In the genomic region with DNA sequence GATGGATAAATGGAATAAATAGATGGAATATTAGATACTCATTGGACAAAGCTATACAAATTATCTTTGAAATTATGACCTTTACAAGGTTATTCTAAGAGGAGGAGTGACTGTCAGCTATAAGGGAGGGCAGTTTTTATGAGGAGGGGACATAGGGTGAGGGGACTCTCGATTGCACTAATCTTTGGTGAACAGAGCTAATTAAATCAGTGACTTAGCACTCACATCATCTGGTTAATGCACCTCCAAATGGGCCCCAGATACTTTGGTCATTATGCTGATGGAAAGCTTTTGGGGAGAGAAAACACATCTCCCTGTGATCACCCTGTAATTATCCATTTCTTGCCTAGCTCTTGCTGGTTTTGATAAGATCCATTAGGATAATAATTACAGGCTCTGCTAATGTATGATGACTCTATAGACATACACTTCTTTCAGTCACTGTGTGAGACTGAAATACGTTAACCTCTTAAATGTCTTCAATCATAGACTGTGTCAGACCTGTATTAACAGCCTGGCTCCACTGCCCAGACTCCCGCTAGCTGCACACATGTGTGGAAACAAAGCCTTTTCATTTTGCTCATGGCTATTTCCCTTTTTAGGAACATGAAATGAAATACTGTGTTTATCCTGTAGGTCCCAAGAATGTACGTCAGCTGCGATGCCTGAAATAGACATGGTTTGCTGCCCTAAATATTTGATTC, we compare ENCODE assay signal across 14 mouse cellular contexts.
DNase-seq lines count a peak whose midpoint lies in the region; ATAC-seq and TF ChIP-seq lines count a peak whose summit lies in the region.
"Had no signal": no experiment of that assay in that cellular context is flagged by ENCODE, and none has a peak within 500 bp of the region (broad histone marks: within the 10 kb centered on the region; RNA-seq: fewer than 3 reads in every experiment).

No protein-coding gene starts in this region.

- no peak overlapping the region for H3K4me2 ChIP-seq in midbrain, embryonic 13.5 days (replicated peaks)
- peak overlapping the region; percentile 31; the same call in 1 of the 2 replicates for H3K4me2 ChIP-seq in liver, embryonic 14.5 days (ENCODE audit: low read depth)
- no peak overlapping the region for H3K4me2 ChIP-seq in stomach, embryonic 16.5 days (ENCODE audit: low read depth, low read length)
- H3K4me2 ChIP-seq: limb, embryonic 12.5 days had no signal

- no peak for TF ChIP-seq EP300 in liver, embryonic 14.5 days (IDR thresholded peaks at IDR 0.05; ENCODE audit: low read depth)

- H3K4me3 ChIP-seq in midbrain, embryonic 13.5 days (replicated peaks) = no peak overlapping the region
- no peak overlapping the region for H3K4me3 ChIP-seq in midbrain, embryonic 10.5 days
- H3K4me3 ChIP-seq in liver, embryonic 14.5 days (ENCODE audit: insufficient read depth in 1 of 2, low read depth in 2 of 2, low read length in 2 of 2) = no peak overlapping the region
- H3K4me3 ChIP-seq in stomach, embryonic 16.5 days (replicated peaks; ENCODE audit: low read length) = no peak overlapping the region
- H3K4me3 ChIP-seq: limb, embryonic 12.5 days had no signal

- DNase-seq in gastrocnemius, adult 18-20 months (ENCODE audit: low spot score) = peak; percentile 23
- no peak for DNase-seq in gastrocnemius, postnatal 36 days
- no peak for DNase-seq in midbrain, embryonic 10.5 days (ENCODE audit: low spot score)
- no peak for DNase-seq in liver, embryonic 14.5 days (ENCODE audit: low read depth in 3 of 3, low spot score in 3 of 3)
- no peak for DNase-seq in urinary bladder, adult 2 months (ENCODE audit: low spot score)
- DNase-seq in embryo, embryonic 11 days = no peak
- DNase-seq: cerebellum, postnatal 25 days; gastrocnemius, postnatal 25 days; kidney, adult 8-10 months; thymus, postnatal 36 days had no signal

- no peaks in the 10 kb centered on the region for H3K36me3 ChIP-seq in midbrain, embryonic 13.5 days
- H3K36me3 ChIP-seq in midbrain, embryonic 10.5 days = no peaks in the 10 kb centered on the region
- no peaks in the 10 kb centered on the region for H3K36me3 ChIP-seq in liver, embryonic 14.5 days (replicated peaks; ENCODE audit: control insufficient read depth, insufficient read depth, low read depth)
- H3K36me3 ChIP-seq in stomach, embryonic 16.5 days (ENCODE audit: control insufficient read depth, insufficient read depth, low read length) = no peaks in the 10 kb centered on the region
- H3K36me3 ChIP-seq: limb, embryonic 12.5 days had no signal

- H3K9me3 ChIP-seq in midbrain, embryonic 13.5 days = no peaks in the 10 kb centered on the region
- H3K9me3 ChIP-seq in midbrain, embryonic 10.5 days (replicated peaks) = no peaks in the 10 kb centered on the region
- H3K9me3 ChIP-seq in liver, embryonic 14.5 days (ENCODE audit: control insufficient read depth, low read length) = no peaks in the 10 kb centered on the region
- H3K9me3 ChIP-seq in stomach, embryonic 16.5 days (replicated peaks; ENCODE audit: control insufficient read depth, low read length) = no peaks in the 10 kb centered on the region
- H3K9me3 ChIP-seq: limb, embryonic 12.5 days had no signal

- H3K27ac ChIP-seq in midbrain, embryonic 13.5 days = no peak overlapping the region
- no peak overlapping the region for H3K27ac ChIP-seq in midbrain, embryonic 10.5 days (replicated peaks)
- H3K27ac ChIP-seq in liver, embryonic 14.5 days = peak overlapping the region; percentile 38
- peak overlapping the region; percentile 21 for H3K27ac ChIP-seq in stomach, embryonic 16.5 days (ENCODE audit: low read length)
- H3K27ac ChIP-seq: limb, embryonic 12.5 days had no signal

- TF ChIP-seq CTCF in liver, embryonic 14.5 days (IDR thresholded peaks at IDR 0.05; ENCODE audit: low read depth) = no peak

- no peak overlapping the region for H3K9ac ChIP-seq in midbrain, embryonic 13.5 days (replicated peaks)
- no peak overlapping the region for H3K9ac ChIP-seq in liver, embryonic 14.5 days (replicated peaks)
- H3K9ac ChIP-seq in stomach, embryonic 16.5 days (ENCODE audit: low read length) = no peak overlapping the region
- H3K9ac ChIP-seq: limb, embryonic 12.5 days had no signal

- intact Hi-C loops in gastrocnemius, postnatal 36 days (cut with DNase I) = no loop called here

- H3K27me3 ChIP-seq in midbrain, embryonic 13.5 days = no peaks in the 10 kb centered on the region
- H3K27me3 ChIP-seq in midbrain, embryonic 10.5 days (ENCODE audit: low read depth, poor library complexity, severe bottlenecking) = no peaks in the 10 kb centered on the region
- H3K27me3 ChIP-seq in liver, embryonic 14.5 days (ENCODE audit: control insufficient read depth, insufficient read depth, low read length) = no peaks in the 10 kb centered on the region
- H3K27me3 ChIP-seq in stomach, embryonic 16.5 days (ENCODE audit: control insufficient read depth, insufficient read depth, low read length) = no peaks in the 10 kb centered on the region
- H3K27me3 ChIP-seq: limb, embryonic 12.5 days had no signal

- ATAC-seq in midbrain, embryonic 13.5 days = peak; percentile 87
- no peak for ATAC-seq in liver, embryonic 14.5 days (ENCODE audit: insufficient read depth)
- ATAC-seq in stomach, embryonic 16.5 days (ENCODE audit: insufficient read depth, low FRiP score) = 0 out of 2 replicates have a peak, but pooled peaks have one; percentile 37
- ATAC-seq: activated CD4-positive, CD25-positive, alpha-beta regulatory T cell, adult 4 months had no signal

- 64% methylated on average over 5 of the region's 5 CpGs for WGBS in midbrain, embryonic 13.5 days
- 86% methylated on average over 5 of the region's 5 CpGs for WGBS in midbrain, embryonic 10.5 days
- 55% methylated on average over 5 of the region's 5 CpGs for WGBS in liver, embryonic 14.5 days (ENCODE audit: insufficient replicate concordance)
- WGBS in stomach, embryonic 16.5 days = 47% methylated on average over 5 of the region's 5 CpGs

- peaks cover 3% of the 10 kb centered on the region; the same call in 1 of the 2 replicates for H3K4me1 ChIP-seq in midbrain, embryonic 13.5 days (replicated peaks)
- peaks cover 8% of the 10 kb centered on the region; the same call in 1 of the 2 replicates for H3K4me1 ChIP-seq in midbrain, embryonic 10.5 days
- H3K4me1 ChIP-seq in liver, embryonic 14.5 days (replicated peaks; ENCODE audit: control insufficient read depth in 2 of 2, insufficient read depth in 2 of 2, low read length in 1 of 2) = peaks cover 15 to 33% of the 10 kb centered on the region in 2 experiments
- H3K4me1 ChIP-seq in stomach, embryonic 16.5 days (ENCODE audit: control insufficient read depth, insufficient read depth, low read length) = no peaks in the 10 kb centered on the region

Comparison
In these comparisons a context has a peak if more than half of its experiments do, and no peak if none do; other contexts are left out.
1. H3K27ac ChIP-seq: peak in liver, embryonic 14.5 days (single experiment) and stomach, embryonic 16.5 days (single experiment); none in midbrain, embryonic 13.5 days (single experiment) and midbrain, embryonic 10.5 days (single experiment).